Mouse (Mus musculus): ENCODE data around the gene Slc24a3. TPM values are rescaled to one million over a fixed set of nuclear protein-coding genes. Genes with fewer than 3 reads are reported as not detected.

Slc24a3 gene
- polyA plus RNA-seq, 1 experiment from 2014 or later: 0.64 TPM

DNA sequence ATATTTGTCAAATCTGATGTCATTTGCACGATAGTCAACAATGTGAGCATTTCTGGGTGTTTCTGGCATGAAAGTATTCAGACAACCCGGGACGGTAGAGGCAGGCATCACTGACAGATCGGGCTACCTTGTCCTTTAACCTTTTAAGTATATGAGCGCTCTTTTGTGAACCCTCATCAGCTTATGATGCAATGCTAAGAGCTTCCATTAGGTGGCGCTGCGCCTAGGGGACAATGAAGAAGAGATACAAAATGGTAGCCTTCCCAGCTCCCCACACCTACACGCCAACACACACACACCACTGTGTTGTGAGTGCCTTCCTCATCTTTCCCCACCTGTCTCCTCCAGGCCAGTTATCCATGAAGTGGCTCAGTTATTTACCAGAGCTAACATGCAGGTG is 445.4 kb downstream of the Slc24a3 start:
- 70% methylated on average over 8 of the region's 8 CpGs for WGBS
- no peak for DNase-seq (ENCODE audit: low spot score)

DNA sequence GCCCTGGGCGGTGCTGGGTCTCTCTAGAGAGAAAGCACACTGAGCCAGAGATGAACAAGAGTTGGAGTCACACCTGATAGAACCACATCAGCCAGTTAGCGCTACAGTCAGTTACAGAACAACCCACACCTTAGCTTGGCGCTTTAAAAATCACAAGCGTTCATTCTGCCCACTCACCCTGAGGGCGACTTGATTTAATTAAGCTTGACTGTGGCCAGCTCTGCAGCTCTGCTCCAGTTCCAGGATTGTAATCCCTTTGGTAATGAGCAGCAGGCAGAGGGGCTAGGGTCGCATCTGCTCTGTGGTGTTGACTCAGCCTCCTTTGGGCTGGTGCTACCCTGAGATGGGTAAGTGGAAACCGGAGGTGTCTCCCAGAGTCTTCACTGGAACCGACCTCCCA is 446.2 kb downstream of the Slc24a3 start:
- no peak overlapping the region for H3K27ac ChIP-seq (replicated peaks)
- H3K9me3 ChIP-seq (replicated peaks): no peaks in the 10 kb centered on the region
- no peaks in the 10 kb centered on the region for H3K27me3 ChIP-seq (ENCODE audit: low read depth, poor library complexity, severe bottlenecking)
- DNase-seq (ENCODE audit: low spot score): no peak
- WGBS: 86% methylated on average over 8 of the region's 8 CpGs
- no peak overlapping the region for H3K4me3 ChIP-seq
- H3K36me3 ChIP-seq: no peaks in the 10 kb centered on the region
- H3K4me1 ChIP-seq: peaks cover 5% of the 10 kb centered on the region; the same call in 1 of the 2 replicates

More for the DNA sequence above, 445.4 kb downstream of the Slc24a3 start:
- no peaks in the 10 kb centered on the region for H3K36me3 ChIP-seq
- no peaks in the 10 kb centered on the region for H3K9me3 ChIP-seq (replicated peaks)
- H3K27me3 ChIP-seq (ENCODE audit: low read depth, poor library complexity, severe bottlenecking): no peaks in the 10 kb centered on the region
- no peak overlapping the region for H3K4me3 ChIP-seq
- no peak overlapping the region for H3K27ac ChIP-seq (replicated peaks)
- peaks cover 5% of the 10 kb centered on the region; the same call in 1 of the 2 replicates for H3K4me1 ChIP-seq

DNA sequence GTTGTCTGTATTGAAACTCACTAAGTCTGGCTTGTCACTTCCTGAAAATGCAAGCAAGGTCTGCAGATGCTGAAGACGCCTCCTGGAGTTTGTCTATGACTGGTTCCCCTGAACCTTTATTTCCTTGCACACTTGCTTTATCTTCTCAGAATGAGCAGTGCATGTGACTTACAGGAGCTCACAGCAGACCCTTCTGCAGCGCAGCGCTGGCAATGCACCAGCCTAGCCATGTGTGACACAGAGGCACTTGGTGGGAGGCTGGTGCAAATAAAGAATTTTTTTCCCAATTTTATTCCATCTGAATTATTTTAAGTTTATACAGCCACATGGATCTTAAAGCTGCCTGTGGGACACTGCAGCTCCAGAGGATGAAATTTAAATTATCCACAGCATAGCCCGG is 452.1 kb downstream of the Slc24a3 start:
- 88% methylated on average over 4 of the region's 4 CpGs for WGBS
- H3K27me3 ChIP-seq (ENCODE audit: low read depth, poor library complexity, severe bottlenecking): no peaks in the 10 kb centered on the region
- H3K27ac ChIP-seq (replicated peaks): no peak overlapping the region
- peaks cover 10% of the 10 kb centered on the region for H3K4me1 ChIP-seq
- H3K4me3 ChIP-seq: no peak overlapping the region
- no peaks in the 10 kb centered on the region for H3K9me3 ChIP-seq (replicated peaks)
- DNase-seq (ENCODE audit: low spot score): no peak
- H3K36me3 ChIP-seq: no peaks in the 10 kb centered on the region

DNA sequence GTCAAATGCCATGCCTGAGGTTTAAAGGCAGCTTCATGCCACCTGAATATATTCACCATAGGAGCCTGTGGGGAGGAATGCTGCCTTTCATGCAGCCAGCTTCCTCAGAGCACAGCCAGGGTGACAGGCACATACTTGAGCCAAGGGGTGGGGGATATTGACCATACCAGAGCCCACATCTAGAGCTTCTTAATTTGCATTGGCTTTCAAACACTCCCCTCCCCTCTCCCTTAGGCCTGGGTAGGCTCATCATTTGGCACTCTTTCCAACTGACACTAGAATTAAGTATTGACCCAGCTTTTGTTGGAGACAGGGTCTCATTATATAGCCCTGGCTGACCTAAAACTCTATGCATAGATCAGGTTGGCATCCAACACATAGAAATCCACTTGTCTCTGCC is 453.2 kb downstream of the Slc24a3 start:
- Histone ChIP-seq H3K36me3 (no peaks in the 10 kb centered on the region), H3K4me3 (no peak overlapping the region), H3K27me3 (ENCODE audit: low read depth, poor library complexity, severe bottlenecking) (no peaks in the 10 kb centered on the region), H3K27ac (replicated peaks) (no peak overlapping the region), H3K9me3 (replicated peaks) (no peaks in the 10 kb centered on the region), H3K4me1 (peaks cover 10% of the 10 kb centered on the region)
- DNase-seq (ENCODE audit: low spot score): no peak

DNA sequence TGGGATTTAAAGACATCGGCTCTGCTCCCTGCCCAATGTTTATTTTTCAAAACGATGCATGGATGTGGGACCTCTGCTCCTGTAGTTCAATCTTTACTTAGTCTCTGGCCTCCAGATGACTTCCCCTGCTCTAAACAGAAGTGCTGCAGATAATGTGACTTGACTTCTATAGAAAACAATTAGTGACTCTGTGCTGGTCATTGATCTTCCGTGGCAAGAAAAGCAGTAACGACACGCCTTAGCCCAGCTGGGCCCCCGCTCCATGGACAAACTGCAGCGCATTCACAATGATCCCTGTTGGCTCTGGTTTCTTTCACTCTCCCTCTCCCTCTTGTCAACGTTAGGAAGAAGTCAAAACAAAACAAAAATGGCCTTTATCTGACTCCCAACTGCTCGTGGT is 453.6 kb downstream of the Slc24a3 start:
- no peak overlapping the region for H3K27ac ChIP-seq (replicated peaks)
- H3K4me3 ChIP-seq: no peak overlapping the region
- no peak for DNase-seq (ENCODE audit: low spot score)
- H3K36me3 ChIP-seq: no peaks in the 10 kb centered on the region
- no peaks in the 10 kb centered on the region for H3K9me3 ChIP-seq (replicated peaks)
- H3K27me3 ChIP-seq (ENCODE audit: low read depth, poor library complexity, severe bottlenecking): no peaks in the 10 kb centered on the region
- H3K4me1 ChIP-seq: peaks cover 10% of the 10 kb centered on the region
- 62% methylated on average over 9 of the region's 9 CpGs for WGBS

DNA sequence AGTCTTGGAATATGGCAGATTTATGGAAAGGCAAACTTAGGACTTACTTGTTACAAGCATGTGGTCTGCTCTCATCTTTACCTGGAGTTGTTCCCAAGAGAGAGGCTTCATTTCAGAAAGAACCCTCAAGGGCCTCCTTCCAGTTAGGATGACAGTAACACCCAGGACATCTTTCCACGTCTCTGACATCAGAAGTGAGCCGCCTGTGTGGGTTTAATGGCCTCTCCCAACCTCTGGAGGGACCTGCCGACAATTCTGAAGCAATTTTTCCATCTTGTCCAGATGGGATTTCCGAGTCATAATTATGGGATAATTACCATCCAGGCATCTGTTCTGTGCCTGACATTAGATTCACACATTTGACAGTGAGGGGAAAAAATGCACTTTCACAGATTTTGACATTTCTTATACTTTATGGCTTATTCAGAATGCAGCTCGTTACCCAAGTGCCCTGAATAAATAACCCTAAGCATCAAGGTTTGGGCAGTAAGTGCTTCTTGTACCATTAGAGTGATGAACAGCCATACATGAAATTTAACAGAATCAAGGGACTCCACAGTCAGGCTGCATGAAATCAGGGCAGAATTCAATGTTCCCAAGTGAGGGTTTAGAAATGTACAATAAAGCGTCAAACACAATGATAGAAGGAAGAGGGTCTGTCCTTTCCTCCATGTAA is 463.7 kb downstream of the Slc24a3 start:
- WGBS: 90% methylated on average over 6 of the region's 6 CpGs
- H3K4me3 ChIP-seq: no peak overlapping the region

DNA sequence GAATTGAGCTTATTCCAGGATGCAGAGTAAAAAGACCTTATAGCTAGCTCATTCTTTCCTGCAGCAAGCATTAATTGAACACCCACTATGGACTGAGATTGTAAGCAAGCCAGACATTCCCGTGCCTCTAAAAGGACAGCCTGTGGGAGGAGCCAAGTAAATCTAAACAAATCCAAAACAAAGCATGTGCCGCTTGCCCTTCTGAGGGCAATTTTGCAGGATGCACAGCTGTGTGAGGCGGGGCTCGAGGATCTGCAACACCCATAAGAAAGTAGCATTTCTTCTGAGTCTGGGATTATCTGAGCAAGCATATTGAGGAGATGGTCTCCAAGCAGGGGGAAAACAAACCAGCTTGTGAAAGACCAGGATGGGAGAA is 464.2 kb downstream of the Slc24a3 start:
- H3K4me3 ChIP-seq: no peak overlapping the region
- DNase-seq (ENCODE audit: low spot score): no peak
- 0 out of 2 replicates have a peak, but pooled peaks cover 4% of the 10 kb centered on the region for H3K4me1 ChIP-seq
- 71% methylated on average over 4 of the region's 4 CpGs for WGBS
- H3K9me3 ChIP-seq (replicated peaks): no peaks in the 10 kb centered on the region
- H3K27me3 ChIP-seq (ENCODE audit: low read depth, poor library complexity, severe bottlenecking): no peaks in the 10 kb centered on the region
- H3K36me3 ChIP-seq: no peaks in the 10 kb centered on the region
- H3K27ac ChIP-seq (replicated peaks): no peak overlapping the region

More for the DNA sequence above, 463.7 kb downstream of the Slc24a3 start:
- no peaks in the 10 kb centered on the region for H3K9me3 ChIP-seq (replicated peaks)
- H3K27ac ChIP-seq (replicated peaks): no peak overlapping the region
- 0 out of 2 replicates have a peak, but pooled peaks cover 4% of the 10 kb centered on the region for H3K4me1 ChIP-seq
- DNase-seq (ENCODE audit: low spot score): no peak
- H3K27me3 ChIP-seq (ENCODE audit: low read depth, poor library complexity, severe bottlenecking): no peaks in the 10 kb centered on the region
- H3K36me3 ChIP-seq: no peaks in the 10 kb centered on the region

DNA sequence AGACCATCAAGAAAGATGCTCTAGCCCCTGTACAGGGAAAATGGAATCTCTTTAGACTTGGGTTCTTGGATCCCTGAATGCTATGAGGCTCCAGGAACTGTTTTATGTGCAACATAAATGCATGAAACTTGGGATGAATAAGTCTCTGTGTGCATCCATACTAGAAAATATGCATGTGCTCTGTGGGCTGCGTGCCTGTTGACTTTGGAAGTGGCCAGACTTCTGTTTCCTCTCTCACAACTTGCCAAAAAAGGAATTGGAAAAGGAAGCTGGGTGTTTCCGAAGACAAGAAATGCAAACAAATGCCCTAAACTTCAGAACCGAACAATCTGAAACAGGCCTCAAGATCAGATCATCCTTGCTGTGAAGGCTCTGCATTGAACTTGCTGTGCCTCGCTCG is 466.3 kb downstream of the Slc24a3 start:
- H3K4me1 ChIP-seq: 0 out of 2 replicates have a peak, but pooled peaks cover 4% of the 10 kb centered on the region
- no peak for DNase-seq (ENCODE audit: low spot score)
- no peaks in the 10 kb centered on the region for H3K27me3 ChIP-seq (ENCODE audit: low read depth, poor library complexity, severe bottlenecking)
- H3K27ac ChIP-seq (replicated peaks): no peak overlapping the region
- H3K4me3 ChIP-seq: no peak overlapping the region
- no peaks in the 10 kb centered on the region for H3K9me3 ChIP-seq (replicated peaks)
- WGBS: 77% methylated on average over 5 of the region's 5 CpGs
- H3K36me3 ChIP-seq: no peaks in the 10 kb centered on the region

DNA sequence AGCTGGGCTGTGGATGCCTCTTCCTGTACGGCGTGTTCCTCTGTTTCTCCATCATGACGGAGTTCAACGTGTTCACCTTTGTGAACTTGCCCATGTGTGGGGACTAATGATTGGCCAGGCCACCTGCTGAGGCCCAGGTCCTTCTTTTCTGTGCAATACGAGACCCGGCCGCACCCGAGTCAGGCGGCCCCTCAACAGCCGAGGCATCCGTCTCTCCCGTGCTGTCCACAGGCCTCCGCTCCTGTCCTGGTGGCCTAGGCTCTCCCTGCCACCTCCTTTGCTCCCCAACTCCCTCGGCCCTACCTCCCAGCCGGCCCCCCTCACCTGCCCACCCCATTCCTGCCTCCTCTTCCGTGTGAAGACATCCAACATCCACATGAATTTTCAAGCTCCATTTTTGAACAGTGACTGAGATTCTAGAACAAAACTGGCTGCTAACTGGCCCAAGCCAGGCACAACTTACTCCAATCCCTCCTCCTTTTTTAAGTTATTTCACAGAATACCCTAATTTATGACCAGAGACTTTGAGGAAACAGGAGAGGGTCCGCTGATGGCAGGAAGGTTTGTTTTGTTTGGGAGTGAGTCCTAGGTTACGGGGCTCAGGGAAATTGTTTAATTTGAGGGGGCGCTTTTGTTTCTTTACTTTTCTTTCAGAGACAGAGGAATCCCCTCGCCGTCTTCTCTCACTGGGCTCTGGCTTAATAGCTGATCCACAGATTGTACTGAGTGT is 472.9 kb downstream of the Slc24a3 start:
- H3K9me3 ChIP-seq (replicated peaks): no peaks in the 10 kb centered on the region
- H3K36me3 ChIP-seq: no peaks in the 10 kb centered on the region
- 83% methylated on average over 21 of the region's 21 CpGs for WGBS
- 0 out of 2 replicates have a peak overlapping the region, but pooled peaks have one; percentile 23 for H3K27ac ChIP-seq (replicated peaks)
- no peak for DNase-seq (ENCODE audit: low spot score)
- no peaks in the 10 kb centered on the region for H3K4me1 ChIP-seq
- no peaks in the 10 kb centered on the region for H3K27me3 ChIP-seq (ENCODE audit: low read depth, poor library complexity, severe bottlenecking)
- no peak overlapping the region for H3K4me3 ChIP-seq

DNA sequence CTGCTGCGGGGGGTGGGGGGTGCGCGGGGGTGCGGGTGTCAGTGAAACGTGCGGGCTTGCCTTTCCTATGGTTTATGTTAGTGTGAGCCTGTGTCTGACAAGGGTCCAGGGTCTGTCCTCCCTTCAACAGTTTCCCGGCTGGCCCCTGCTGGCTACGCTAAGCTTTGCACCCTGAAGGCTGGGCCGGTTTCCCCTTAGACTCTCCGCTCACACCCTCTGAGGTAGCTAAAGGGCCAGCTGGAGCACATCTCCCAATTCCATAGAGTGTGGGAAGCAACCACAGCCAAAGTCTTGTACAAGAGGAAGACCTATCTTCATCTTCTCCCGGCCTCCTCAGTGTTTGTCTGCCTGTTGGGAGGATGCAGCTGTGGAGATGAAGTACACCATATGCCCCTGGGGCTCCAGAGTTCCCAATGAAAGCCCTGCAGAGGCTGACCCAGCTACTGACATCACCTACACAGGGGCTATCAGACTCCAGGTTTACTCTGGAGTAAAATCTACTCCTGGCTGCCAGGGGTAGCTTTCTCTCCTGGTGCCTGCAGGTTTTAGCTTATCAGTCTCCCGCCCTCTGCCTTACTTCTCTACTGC is 487.9 kb downstream of the Slc24a3 start:
- 0 out of 2 replicates have a peak, but pooled peaks cover 2% of the 10 kb centered on the region for H3K4me1 ChIP-seq
- DNase-seq (ENCODE audit: low spot score): peak; percentile 38
- no peaks in the 10 kb centered on the region for H3K36me3 ChIP-seq
- 27% methylated on average over 12 of the region's 12 CpGs for WGBS
- H3K4me3 ChIP-seq: no peak overlapping the region
- H3K9me3 ChIP-seq (replicated peaks): no peaks in the 10 kb centered on the region
- no peaks in the 10 kb centered on the region for H3K27me3 ChIP-seq (ENCODE audit: low read depth, poor library complexity, severe bottlenecking)
- H3K27ac ChIP-seq (replicated peaks): no peak overlapping the region

DNA sequence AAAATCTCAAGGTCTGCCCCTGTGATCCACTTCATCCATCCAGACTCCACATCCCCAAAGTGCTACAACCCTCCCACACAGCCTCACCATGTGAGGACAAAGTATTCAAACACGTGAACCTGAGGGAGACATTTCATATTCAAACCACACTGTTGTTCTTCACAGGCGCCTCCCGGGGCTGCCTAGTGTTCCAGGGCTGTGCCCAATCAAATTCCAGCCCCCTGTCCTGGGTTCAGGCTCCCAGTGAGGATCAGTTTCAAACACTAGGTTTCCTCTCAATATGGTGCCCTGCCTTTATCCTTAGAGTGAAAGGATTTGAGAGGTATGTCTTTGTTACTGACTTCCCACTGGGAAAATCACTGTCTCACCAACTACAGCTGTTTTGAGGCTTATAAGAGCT is 488.6 kb downstream of the Slc24a3 start:
- Histone ChIP-seq H3K27me3 (ENCODE audit: low read depth, poor library complexity, severe bottlenecking) (no peaks in the 10 kb centered on the region), H3K4me3 (no peak overlapping the region), H3K9me3 (replicated peaks) (no peaks in the 10 kb centered on the region), H3K27ac (replicated peaks) (no peak overlapping the region), H3K4me1 (0 out of 2 replicates have a peak, but pooled peaks cover 2% of the 10 kb centered on the region), H3K36me3 (no peaks in the 10 kb centered on the region)
- 52% methylated on average over 3 of the region's 3 CpGs for WGBS
- DNase-seq (ENCODE audit: low spot score): no peak

DNA sequence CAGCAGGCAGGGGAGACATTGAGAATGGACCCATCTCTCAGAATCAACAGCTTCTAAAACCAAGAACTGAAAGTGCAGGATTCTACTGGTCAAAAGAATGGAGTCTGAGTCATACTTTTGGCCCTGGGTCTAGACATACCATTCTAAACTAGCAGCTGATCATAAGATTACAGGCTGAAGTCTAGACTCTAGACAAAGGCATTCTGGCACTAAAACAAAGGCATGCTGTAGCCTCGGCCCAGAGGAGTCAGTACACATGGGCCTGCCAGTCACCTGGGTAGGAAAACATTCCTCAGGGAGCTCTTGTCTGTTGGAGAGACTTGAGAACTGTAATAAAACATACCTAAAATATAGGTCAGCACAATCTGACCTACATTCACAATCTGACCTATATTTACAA is 489.2 kb downstream of the Slc24a3 start:
- no peak for DNase-seq (ENCODE audit: low spot score)
- Histone ChIP-seq H3K27me3 (ENCODE audit: low read depth, poor library complexity, severe bottlenecking) (no peaks in the 10 kb centered on the region), H3K9me3 (replicated peaks) (no peaks in the 10 kb centered on the region), H3K36me3 (no peaks in the 10 kb centered on the region), H3K4me1 (0 out of 2 replicates have a peak, but pooled peaks cover 2% of the 10 kb centered on the region), H3K27ac (replicated peaks) (no peak overlapping the region), H3K4me3 (no peak overlapping the region)
- WGBS: 54% methylated on average over 1 of the region's 1 CpGs

DNA sequence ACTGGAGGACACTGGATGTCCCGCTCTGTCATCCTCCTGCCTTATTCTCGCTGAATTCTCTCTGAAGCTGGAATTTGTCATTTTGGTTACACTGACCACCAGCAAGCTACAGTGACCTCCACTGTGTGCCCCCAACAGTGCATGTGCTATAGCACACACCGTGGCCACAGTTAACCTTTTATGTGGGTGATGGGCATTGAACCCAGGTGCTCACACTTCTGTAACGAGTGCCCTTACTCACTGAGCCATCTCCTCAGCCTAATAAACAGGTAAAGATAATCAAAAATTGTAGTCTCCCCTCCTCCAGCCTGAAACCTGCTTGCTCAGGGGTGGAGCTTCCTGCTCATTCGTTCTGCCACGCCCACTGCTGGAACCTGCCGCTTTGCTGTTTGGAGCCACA is 493.7 kb downstream of the Slc24a3 start:
- Histone ChIP-seq H3K36me3 (no peaks in the 10 kb centered on the region), H3K27me3 (ENCODE audit: low read depth, poor library complexity, severe bottlenecking) (no peaks in the 10 kb centered on the region), H3K9me3 (replicated peaks) (no peaks in the 10 kb centered on the region), H3K4me3 (no peak overlapping the region), H3K4me1 (no peaks in the 10 kb centered on the region), H3K27ac (replicated peaks) (no peak overlapping the region)
- DNase-seq (ENCODE audit: low spot score): no peak
- 83% methylated on average over 7 of the region's 7 CpGs for WGBS

All from midbrain, embryonic 10.5 days (tissue).